Mouse (Mus musculus): ENCODE measurements around the gene Lrig1. TPM values are rescaled to one million over a fixed set of nuclear protein-coding genes. Genes with fewer than 3 reads are reported as not detected.

Lrig1 gene
- polyA plus RNA-seq, 1 experiment from 2014 or later = 32.6 TPM

DNA sequence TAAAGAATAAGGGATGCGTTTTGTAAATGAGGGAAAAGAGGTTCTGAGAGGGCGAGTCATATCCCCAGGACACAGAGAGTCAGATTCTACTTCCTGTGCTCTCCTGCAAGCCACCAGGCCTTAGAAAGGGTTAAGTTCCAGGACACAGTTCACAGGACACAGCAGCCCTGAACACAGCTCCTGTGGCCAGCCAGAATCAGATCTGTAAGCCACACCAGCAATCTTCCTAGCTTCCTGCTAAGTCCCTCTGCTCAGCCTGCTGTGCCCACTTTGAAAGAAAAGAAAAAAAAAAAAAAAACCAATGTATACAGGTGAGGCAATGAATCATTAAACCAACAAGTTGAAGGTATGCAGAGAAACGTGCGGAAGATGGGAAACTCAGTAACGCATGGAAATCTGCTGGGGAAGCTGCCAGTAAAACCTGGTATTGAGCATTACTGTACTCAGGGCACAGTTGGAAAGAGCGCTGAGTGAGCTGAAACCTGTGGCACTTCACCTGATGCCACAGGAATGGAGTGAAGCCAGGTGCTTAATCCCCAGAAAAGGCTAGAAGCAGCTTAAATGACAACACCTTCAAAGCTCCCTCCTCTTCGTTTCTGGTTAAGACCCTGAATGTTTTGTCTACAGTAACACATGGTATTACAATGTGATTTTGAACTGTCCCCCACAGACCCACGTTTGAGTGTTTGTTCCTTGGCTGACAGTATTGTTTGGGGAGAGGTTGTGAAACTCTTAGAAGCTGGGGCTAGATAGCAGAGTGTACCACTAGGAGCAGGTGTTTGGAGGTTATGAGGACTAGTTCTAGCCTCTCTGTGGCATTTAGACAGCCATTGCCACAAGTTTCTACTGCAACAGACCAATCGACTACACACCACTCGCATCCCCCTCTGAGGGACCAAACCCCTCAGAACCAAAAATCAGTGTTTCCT is 46.3 kb downstream of the Lrig1 start:
- DNase-seq (ENCODE audit: low spot score) = no peak
- H3K4me1 ChIP-seq (ENCODE audit: control insufficient read depth, insufficient read depth, low read length) = peaks cover 32% of the 10 kb centered on the region
- no peak overlapping the region for H3K27ac ChIP-seq (replicated peaks; ENCODE audit: low read depth, low read length)
- H3K4me2 ChIP-seq (ENCODE audit: low read depth, low read length) = no peak overlapping the region
- no peaks in the 10 kb centered on the region for H3K9me3 ChIP-seq (ENCODE audit: control insufficient read depth, low read length)
- H3K27me3 ChIP-seq (replicated peaks; ENCODE audit: control insufficient read depth, insufficient read depth, low read length) = no peaks in the 10 kb centered on the region
- no peak overlapping the region for H3K9ac ChIP-seq (ENCODE audit: low read depth, low read length)
- 67% methylated on average over 10 of the region's 10 CpGs for WGBS
- peak; percentile 24; the same call in 1 of the 2 replicates for ATAC-seq (ENCODE audit: low read depth)
- H3K4me3 ChIP-seq (ENCODE audit: low read depth, low read length) = no peak overlapping the region
- H3K36me3 ChIP-seq (ENCODE audit: control insufficient read depth, insufficient read depth, low read length) = peaks cover 41% of the 10 kb centered on the region; the same call in 1 of the 2 replicates

DNA sequence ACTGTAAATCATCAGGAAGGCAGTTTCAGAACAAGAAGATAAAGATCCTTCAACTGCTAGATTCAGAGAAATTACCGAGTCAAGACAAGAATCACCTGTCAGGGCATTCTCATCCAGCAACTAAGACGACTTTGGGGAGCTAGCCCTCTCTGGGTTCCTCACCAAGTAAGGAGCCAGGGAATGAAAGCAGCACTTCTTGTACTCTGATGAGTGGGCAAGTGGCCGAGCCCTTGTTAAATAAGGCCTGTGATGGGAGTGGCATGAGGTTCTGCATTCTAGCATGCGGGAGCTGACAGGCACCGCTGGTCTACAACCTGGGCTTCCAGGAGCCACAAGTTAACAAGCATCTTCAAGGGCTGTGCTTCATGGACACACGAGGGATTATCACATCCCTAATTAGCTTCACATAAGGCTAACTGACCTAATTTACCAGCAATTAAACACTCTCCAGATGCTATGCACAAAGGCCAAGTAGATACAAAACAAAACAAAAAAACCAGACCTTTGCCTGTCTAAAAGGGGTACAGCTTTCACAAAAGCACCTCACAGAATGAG is 47.2 kb downstream of the Lrig1 start:
- Histone ChIP-seq H3K4me3 (ENCODE audit: low read depth, low read length) (no peak overlapping the region), H3K9ac (ENCODE audit: low read depth, low read length) (no peak overlapping the region), H3K27me3 (replicated peaks; ENCODE audit: control insufficient read depth, insufficient read depth, low read length) (no peaks in the 10 kb centered on the region), H3K4me1 (ENCODE audit: control insufficient read depth, insufficient read depth, low read length) (peaks cover 35% of the 10 kb centered on the region), H3K36me3 (ENCODE audit: control insufficient read depth, insufficient read depth, low read length) (peaks cover 37% of the 10 kb centered on the region; the same call in 1 of the 2 replicates), H3K9me3 (ENCODE audit: control insufficient read depth, low read length) (no peaks in the 10 kb centered on the region), H3K27ac (replicated peaks; ENCODE audit: low read depth, low read length) (no peak overlapping the region), H3K4me2 (ENCODE audit: low read depth, low read length) (no peak overlapping the region)
- no peak for ATAC-seq (ENCODE audit: low read depth)
- 74% methylated on average over 6 of the region's 6 CpGs for WGBS
- no peak for DNase-seq (ENCODE audit: low spot score)

DNA sequence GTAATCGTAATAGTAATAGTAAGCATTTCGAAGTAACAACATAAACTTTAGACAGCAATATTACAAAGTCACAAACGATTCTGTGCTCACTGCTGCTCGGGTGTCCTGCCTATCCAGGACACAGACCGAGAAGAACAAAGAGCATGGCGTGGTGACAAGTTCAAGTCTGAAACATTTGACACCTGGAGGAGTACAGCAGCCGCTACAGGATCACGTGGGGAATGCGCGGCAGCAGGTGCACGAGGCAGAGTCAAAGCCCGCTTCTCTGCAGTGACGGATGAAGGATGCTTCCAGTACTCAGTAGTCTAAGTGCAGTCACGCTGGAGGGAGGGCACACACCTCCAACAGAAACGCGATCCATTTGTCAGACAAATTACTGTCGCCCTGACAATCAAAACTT is 48.4 kb downstream of the Lrig1 start:
- 69% methylated on average over 17 of the region's 17 CpGs for WGBS
- no peak overlapping the region for H3K27ac ChIP-seq (replicated peaks; ENCODE audit: low read depth, low read length)
- DNase-seq (ENCODE audit: low spot score) (no peak), ATAC-seq (ENCODE audit: low read depth) (no peak)
- H3K27me3 ChIP-seq (replicated peaks; ENCODE audit: control insufficient read depth, insufficient read depth, low read length) = no peaks in the 10 kb centered on the region
- no peak overlapping the region for H3K4me2 ChIP-seq (ENCODE audit: low read depth, low read length)
- peaks cover 40% of the 10 kb centered on the region for H3K4me1 ChIP-seq (ENCODE audit: control insufficient read depth, insufficient read depth, low read length)
- no peak overlapping the region for H3K4me3 ChIP-seq (ENCODE audit: low read depth, low read length)
- H3K36me3 ChIP-seq (ENCODE audit: control insufficient read depth, insufficient read depth, low read length) = peaks cover 37% of the 10 kb centered on the region; the same call in 1 of the 2 replicates
- H3K9ac ChIP-seq (ENCODE audit: low read depth, low read length) = no peak overlapping the region
- no peaks in the 10 kb centered on the region for H3K9me3 ChIP-seq (ENCODE audit: control insufficient read depth, low read length)

DNA sequence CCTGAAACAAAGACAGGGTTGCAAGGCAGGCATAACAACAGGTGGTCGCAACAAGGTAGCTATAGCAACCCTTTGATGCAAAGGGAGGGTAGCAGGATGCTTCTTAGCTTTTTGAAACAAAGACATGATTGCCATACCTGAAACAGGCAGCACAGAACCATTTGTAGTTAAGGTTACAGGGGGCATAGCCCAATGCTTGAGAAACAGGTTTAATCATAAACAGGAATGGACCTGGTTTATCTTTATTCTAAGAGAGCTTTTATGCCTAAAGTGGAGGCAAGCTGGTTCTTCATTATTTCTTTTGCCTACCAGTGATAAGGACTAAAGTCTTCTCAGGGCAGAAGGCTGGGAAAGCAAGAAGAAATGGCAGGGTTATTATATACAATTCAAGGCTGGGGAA is 50.3 kb downstream of the Lrig1 start:
- Histone ChIP-seq H3K9me3 (ENCODE audit: control insufficient read depth, low read length) (no peaks in the 10 kb centered on the region), H3K4me1 (ENCODE audit: control insufficient read depth, insufficient read depth, low read length) (peaks cover 46% of the 10 kb centered on the region), H3K27ac (replicated peaks; ENCODE audit: low read depth, low read length) (no peak overlapping the region), H3K9ac (ENCODE audit: low read depth, low read length) (no peak overlapping the region), H3K4me2 (ENCODE audit: low read depth, low read length) (no peak overlapping the region), H3K36me3 (ENCODE audit: control insufficient read depth, insufficient read depth, low read length) (peaks cover 30% of the 10 kb centered on the region; the same call in 1 of the 2 replicates), H3K27me3 (replicated peaks; ENCODE audit: control insufficient read depth, insufficient read depth, low read length) (no peaks in the 10 kb centered on the region), H3K4me3 (ENCODE audit: low read depth, low read length) (no peak overlapping the region)
- no peak for DNase-seq (ENCODE audit: low spot score)
- WGBS = 87% methylated on average over 1 of the region's 1 CpGs
- ATAC-seq (ENCODE audit: low read depth) = no peak

DNA sequence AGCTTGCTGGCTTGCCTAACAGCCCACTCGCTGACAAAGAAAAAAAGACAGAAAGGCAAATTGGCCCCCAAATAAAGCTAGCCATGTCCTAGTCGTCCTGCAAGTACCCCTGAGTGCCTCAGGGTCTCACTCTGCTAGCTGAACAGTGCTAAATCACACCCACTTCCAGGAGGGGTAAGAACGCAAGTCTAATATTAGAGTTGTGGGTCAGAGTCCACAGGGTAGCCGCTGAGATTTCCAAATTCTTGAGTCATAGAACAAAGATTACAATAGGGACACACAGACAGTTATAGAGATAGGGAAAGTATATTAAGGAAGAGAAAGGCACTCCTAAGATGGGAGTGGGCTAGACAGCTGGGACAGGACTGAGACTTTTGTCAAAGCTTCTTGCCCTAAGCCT is 51.5 kb downstream of the Lrig1 start:
- Histone ChIP-seq H3K27me3 (replicated peaks; ENCODE audit: control insufficient read depth, insufficient read depth, low read length) (no peaks in the 10 kb centered on the region), H3K9ac (ENCODE audit: low read depth, low read length) (0 out of 2 replicates have a peak overlapping the region, but pooled peaks have one; percentile 21), H3K36me3 (ENCODE audit: control insufficient read depth, insufficient read depth, low read length) (peaks cover 19% of the 10 kb centered on the region; the same call in 1 of the 2 replicates), H3K4me3 (ENCODE audit: low read depth, low read length) (no peak overlapping the region), H3K4me1 (ENCODE audit: control insufficient read depth, insufficient read depth, low read length) (peaks cover 52% of the 10 kb centered on the region), H3K4me2 (ENCODE audit: low read depth, low read length) (peak overlapping the region; percentile 29), H3K9me3 (ENCODE audit: control insufficient read depth, low read length) (no peaks in the 10 kb centered on the region), H3K27ac (replicated peaks; ENCODE audit: low read depth, low read length) (peak overlapping the region; percentile 81)
- DNase-seq (ENCODE audit: low spot score) = no peak
- ATAC-seq (ENCODE audit: low read depth) = no peak
- WGBS = 35% methylated on average over 4 of the region's 4 CpGs

DNA sequence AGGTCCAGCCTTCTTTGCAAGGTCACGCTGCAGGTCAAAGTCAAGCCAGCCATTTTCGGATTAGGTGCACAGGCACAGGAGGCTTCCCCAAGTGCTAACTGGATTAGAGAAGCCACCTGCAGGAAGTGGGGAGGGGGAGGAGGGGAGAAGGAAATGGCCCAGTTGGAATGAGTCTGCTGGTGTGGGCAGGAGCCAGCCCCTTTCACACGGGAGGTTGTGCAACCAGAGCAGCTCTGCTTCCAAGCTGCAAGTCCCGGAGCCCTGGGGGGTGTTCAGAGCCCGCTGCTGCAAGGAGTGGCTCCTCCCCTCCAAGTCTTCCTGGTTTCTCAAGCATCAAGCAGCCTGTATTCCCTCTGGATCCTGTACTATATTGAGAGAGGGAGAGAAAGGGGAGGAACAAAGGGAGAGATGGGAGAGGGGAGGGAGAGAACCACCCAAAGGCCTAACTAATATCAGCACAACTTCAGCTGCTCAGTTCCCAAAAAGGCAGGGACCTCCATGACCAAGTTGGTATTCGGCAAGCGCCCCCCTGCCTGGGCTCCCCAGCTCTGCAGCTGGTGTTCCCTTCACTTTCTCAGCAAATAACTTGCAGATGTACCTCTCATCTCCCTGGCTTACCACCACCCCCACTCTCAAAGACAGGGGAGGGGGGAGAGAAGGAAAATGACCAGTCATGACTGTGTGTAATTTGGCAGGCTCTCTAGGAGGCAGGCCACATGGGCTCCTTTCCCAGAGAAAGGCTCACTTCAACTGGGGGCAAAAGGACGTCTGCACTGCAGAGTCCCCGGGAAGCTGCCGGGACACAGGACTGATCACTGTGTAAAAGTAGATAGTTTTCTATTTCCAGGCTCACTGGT is 52.2 kb downstream of the Lrig1 start:
- Histone ChIP-seq H3K4me3 (ENCODE audit: low read depth, low read length) (no peak overlapping the region), H3K27me3 (replicated peaks; ENCODE audit: control insufficient read depth, insufficient read depth, low read length) (no peaks in the 10 kb centered on the region), H3K36me3 (ENCODE audit: control insufficient read depth, insufficient read depth, low read length) (peaks cover 12% of the 10 kb centered on the region; the same call in 1 of the 2 replicates), H3K9me3 (ENCODE audit: control insufficient read depth, low read length) (no peaks in the 10 kb centered on the region), H3K4me1 (ENCODE audit: control insufficient read depth, insufficient read depth, low read length) (peaks cover 52% of the 10 kb centered on the region), H3K4me2 (ENCODE audit: low read depth, low read length) (peak overlapping the region; percentile 29), H3K9ac (ENCODE audit: low read depth, low read length) (peak overlapping the region; percentile 21; the same call in 1 of the 2 replicates), H3K27ac (replicated peaks; ENCODE audit: low read depth, low read length) (peak overlapping the region; percentile 81)
- 8% methylated on average over 10 of the region's 10 CpGs for WGBS
- peak; percentile 89 for ATAC-seq (ENCODE audit: low read depth)
- DNase-seq (ENCODE audit: low spot score) = peak; percentile 95

DNA sequence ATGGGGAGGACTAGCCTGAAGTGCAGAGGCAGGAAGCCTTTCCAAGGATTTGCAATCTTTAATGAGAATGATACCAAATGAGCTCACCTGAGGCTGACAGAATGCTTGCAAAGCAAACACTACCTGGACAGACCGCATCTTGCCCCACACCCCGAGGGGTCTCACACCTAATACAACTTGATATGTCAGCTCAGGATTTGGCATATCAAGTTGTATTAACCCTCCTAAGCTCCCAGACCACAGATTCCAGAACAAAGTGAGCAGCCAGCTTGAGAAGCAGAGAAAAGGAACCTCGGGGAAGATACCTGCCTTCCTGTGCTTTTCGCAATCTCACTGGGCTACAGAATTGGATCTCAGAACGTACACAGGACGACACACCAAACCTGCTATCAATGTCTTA is 53.1 kb downstream of the Lrig1 start:
- Histone ChIP-seq H3K27me3 (replicated peaks; ENCODE audit: control insufficient read depth, insufficient read depth, low read length) (no peaks in the 10 kb centered on the region), H3K9ac (ENCODE audit: low read depth, low read length) (0 out of 2 replicates have a peak overlapping the region, but pooled peaks have one; percentile 16), H3K4me2 (ENCODE audit: low read depth, low read length) (no peak overlapping the region), H3K36me3 (ENCODE audit: control insufficient read depth, insufficient read depth, low read length) (0 out of 2 replicates have a peak, but pooled peaks cover 7% of the 10 kb centered on the region), H3K9me3 (ENCODE audit: control insufficient read depth, low read length) (no peaks in the 10 kb centered on the region), H3K27ac (replicated peaks; ENCODE audit: low read depth, low read length) (peak overlapping the region; percentile 81), H3K4me3 (ENCODE audit: low read depth, low read length) (no peak overlapping the region), H3K4me1 (ENCODE audit: control insufficient read depth, insufficient read depth, low read length) (peaks cover 52% of the 10 kb centered on the region)
- 41% methylated on average over 6 of the region's 6 CpGs for WGBS
- ATAC-seq (ENCODE audit: low read depth) = no peak; the same call in 1 of the 2 replicates
- DNase-seq (ENCODE audit: low spot score) = no peak
